8 mouse cellular contexts compared by ENCODE assay signal in the genomic region with DNA sequence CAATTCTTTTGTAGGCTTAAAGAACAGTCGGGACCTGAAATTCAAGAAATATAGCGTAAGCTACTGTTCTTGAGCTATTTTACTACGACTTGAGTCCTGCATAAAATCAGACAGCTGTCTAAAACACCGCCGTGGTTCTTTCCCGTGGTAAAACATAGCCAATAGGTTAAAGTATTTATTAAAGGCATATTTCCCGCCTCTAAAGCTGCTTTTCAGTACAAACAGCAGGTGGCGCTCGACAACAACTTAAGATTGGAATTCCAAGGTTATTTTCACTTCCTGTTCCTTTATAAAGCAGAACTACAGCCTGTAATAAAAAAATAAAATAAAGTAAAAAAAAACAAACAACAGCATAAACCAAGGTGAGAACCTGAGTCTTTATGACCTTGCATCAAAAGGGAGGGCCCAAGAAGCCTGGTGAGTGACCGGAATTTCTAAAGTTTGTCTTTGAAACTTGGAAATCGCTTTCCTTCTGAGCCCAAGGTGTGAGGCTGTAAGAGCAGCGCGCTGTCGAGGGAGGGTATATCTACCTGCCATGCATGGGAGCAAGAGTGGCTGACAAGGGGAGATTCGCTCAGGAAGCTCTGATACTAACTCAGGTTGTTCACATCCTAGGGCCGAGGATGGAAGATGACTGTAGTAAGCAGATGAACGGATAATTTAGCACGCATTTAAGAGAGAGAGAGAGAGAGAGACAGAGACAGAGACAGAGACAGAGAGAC. TPM values are rescaled to one million over a fixed set of nuclear protein-coding genes. Genes with fewer than 3 reads are reported as not detected.
DNase-seq lines count a peak whose midpoint lies in the region; ATAC-seq lines count a peak whose summit lies in the region.

No protein-coding gene starts in this region.

- no peaks in the 10 kb centered on the region for H3K9me3 ChIP-seq in hindbrain, embryonic 13.5 days

- ATAC-seq in hindbrain, embryonic 13.5 days (ENCODE audit: low FRiP score): no peak; the same call in 1 of the 2 replicates

- H3K27ac ChIP-seq in hindbrain, embryonic 13.5 days: no peak overlapping the region

- peak overlapping the region; percentile 24; the same call in 1 of the 2 replicates for H3K9ac ChIP-seq in hindbrain, embryonic 13.5 days

- peaks cover 5% of the 10 kb centered on the region; the same call in 1 of the 2 replicates for H3K4me1 ChIP-seq in hindbrain, embryonic 13.5 days (replicated peaks)

- no peaks in the 10 kb centered on the region for H3K27me3 ChIP-seq in hindbrain, embryonic 13.5 days

- DNase-seq in MN1 (ENCODE audit: low spot score): peak; percentile 91
- DNase-seq in cerebellum, adult 8-10 months: peak; percentile 76
- DNase-seq in frontal cortex, adult 2 months (ENCODE audit: extremely low spot score in 1 of 2, low spot score in 1 of 2): peak; percentile 36 to 87
- DNase-seq in layer of hippocampus, adult 9-11 months: peak; percentile 22
- DNase-seq in lung, postnatal 25 days (ENCODE audit: low spot score): peak; percentile 79
- peak; percentile 61 for DNase-seq in retina, adult 2 months (ENCODE audit: low read depth, low spot score)
- peak; percentile 83 for DNase-seq in urinary bladder, postnatal 14 days (ENCODE audit: low spot score)

- no peak overlapping the region for H3K4me3 ChIP-seq in hindbrain, embryonic 13.5 days

- peak overlapping the region; percentile 25; the same call in 1 of the 2 replicates for H3K4me2 ChIP-seq in hindbrain, embryonic 13.5 days

- no peaks in the 10 kb centered on the region for H3K36me3 ChIP-seq in hindbrain, embryonic 13.5 days

- WGBS in hindbrain, embryonic 13.5 days: 38% methylated on average over 18 of the region's 18 CpGs

RNA-seq across cellular contexts. Expression of gene Scrg1, which starts 26.4 kb away (rescaled TPM):
- polyA plus RNA-seq in frontal cortex, adult 2 months (2012; rRNA removed): 78.7 and 95.9 TPM in 2 replicates
- polyA plus RNA-seq in hindbrain, embryonic 13.5 days (2015; fragmentation: Nextera tagmentation; extraction: Ambion mirVana): 1.4 and 2.4 TPM in 2 replicates

RNA-seq across cellular contexts. Expression of gene Sap30, which starts 58.3 kb away (rescaled TPM):
- 10.6 and 11.5 TPM in 2 replicates for polyA plus RNA-seq in frontal cortex, adult 2 months (2012; rRNA removed)
- 46.1 and 48.1 TPM in 2 replicates for polyA plus RNA-seq in hindbrain, embryonic 13.5 days (2015; fragmentation: Nextera tagmentation; extraction: Ambion mirVana)

Comparison
In these comparisons a context has a peak if more than half of its experiments do, and no peak if none do; other contexts are left out.
1. DNase-seq: peak in every context shown above with its lines; median percentile 91 in MN1; 83 in urinary bladder, postnatal 14 days; 79 in lung, postnatal 25 days; 76 in cerebellum, adult 8-10 months; 62 in frontal cortex, adult 2 months; 61 in retina, adult 2 months; 22 in layer of hippocampus, adult 9-11 months.
2. RNA of gene Scrg1, which starts 26.4 kb away (polyA plus RNA-seq): 78.7 to 95.9 TPM in frontal cortex, adult 2 months; 1.4 to 2.4 TPM in hindbrain, embryonic 13.5 days; every median in the first group is over 10 times any median in the second.